Comparison of ENCODE assay signal across 8 mouse cellular contexts in genomic region chr11:59226251-59226650, GRCm38 (mm10). TPM values are rescaled to one million over a fixed set of nuclear protein-coding genes. Genes with fewer than 3 reads are reported as not detected.
A peak's percentile ranks its signal among the peaks of the same experiment; 100 is the strongest.
DNase-seq lines count a peak whose midpoint lies in the region; ATAC-seq and TF ChIP-seq lines count a peak whose summit lies in the region.

No protein-coding gene starts in this region.

- no peaks in the 10 kb centered on the region for H3K36me3 ChIP-seq in heart, embryonic 11.5 days (ENCODE audit: control insufficient read depth, insufficient read depth, low read length)
- peaks cover 42% of the 10 kb centered on the region for H3K36me3 ChIP-seq in C2C12 (ENCODE audit: control insufficient read depth, insufficient read depth)
- H3K36me3 ChIP-seq in forebrain, embryonic 12.5 days (replicated peaks) = peaks cover 9% of the 10 kb centered on the region; the same call in 1 of the 2 replicates
- H3K36me3 ChIP-seq in liver, embryonic 15.5 days (replicated peaks) = peaks cover 21% of the 10 kb centered on the region

- H3K9me3 ChIP-seq in heart, embryonic 11.5 days (replicated peaks; ENCODE audit: control insufficient read depth, low read length) = no peaks in the 10 kb centered on the region
- H3K9me3 ChIP-seq in forebrain, embryonic 12.5 days = no peaks in the 10 kb centered on the region
- no peaks in the 10 kb centered on the region for H3K9me3 ChIP-seq in liver, embryonic 15.5 days (replicated peaks)

- DNase-seq in heart, postnatal 4 days = no peak
- DNase-seq in thymus, postnatal 14 days = no peak
- DNase-seq in thymus, adult 18-20 months = no peak

- H3K27me3 ChIP-seq in heart, embryonic 11.5 days (ENCODE audit: control insufficient read depth, insufficient read depth, low read length) = no peaks in the 10 kb centered on the region
- H3K27me3 ChIP-seq in C2C12 (ENCODE audit: control insufficient read depth, insufficient read depth, insufficient read length) = no peaks in the 10 kb centered on the region
- no peaks in the 10 kb centered on the region for H3K27me3 ChIP-seq in forebrain, embryonic 12.5 days
- no peaks in the 10 kb centered on the region for H3K27me3 ChIP-seq in liver, embryonic 15.5 days

- peaks cover 44% of the 10 kb centered on the region for H3K4me1 ChIP-seq in heart, embryonic 11.5 days (ENCODE audit: control insufficient read depth, insufficient read depth, low read length)
- H3K4me1 ChIP-seq in forebrain, embryonic 12.5 days = peaks cover 45% of the 10 kb centered on the region
- H3K4me1 ChIP-seq in liver, embryonic 15.5 days (replicated peaks) = peaks cover 76% of the 10 kb centered on the region

- no peak for ATAC-seq in heart, embryonic 11.5 days (replicated peaks; ENCODE audit: insufficient number of reproducible peaks, low FRiP score, low TSS enrichment)
- no peak for ATAC-seq in forebrain, embryonic 12.5 days (ENCODE audit: low FRiP score)
- ATAC-seq in liver, embryonic 15.5 days (ENCODE audit: insufficient read depth) = no peak
- no peak for ATAC-seq in granulocyte monocyte progenitor cell, adult 5-6 weeks (replicated peaks; ENCODE audit: poor library complexity, severe bottlenecking)

- WGBS in heart, embryonic 11.5 days (ENCODE audit: insufficient replicate concordance) = 41% methylated on average over 3 of the region's 3 CpGs
- 79% methylated on average over 3 of the region's 3 CpGs for WGBS in forebrain, embryonic 12.5 days
- 43% methylated on average over 3 of the region's 3 CpGs for WGBS in liver, embryonic 15.5 days (ENCODE audit: insufficient replicate concordance)

- H3K4me3 ChIP-seq in heart, embryonic 11.5 days (ENCODE audit: low read depth, low read length) = peak overlapping the region; percentile 91
- peak overlapping the region; percentile 100 for H3K4me3 ChIP-seq in C2C12 (ENCODE audit: insufficient read depth, poor library complexity, severe bottlenecking)
- H3K4me3 ChIP-seq in forebrain, embryonic 12.5 days (replicated peaks) = peak overlapping the region; percentile 99
- peak overlapping the region; percentile 97 for H3K4me3 ChIP-seq in liver, embryonic 15.5 days (replicated peaks)

- H3K9ac ChIP-seq in heart, embryonic 11.5 days (ENCODE audit: low read depth, low read length) = peak overlapping the region; percentile 100; the same call in 1 of the 2 replicates
- H3K9ac ChIP-seq in forebrain, embryonic 12.5 days = peak overlapping the region; percentile 100
- peak overlapping the region; percentile 100 for H3K9ac ChIP-seq in liver, embryonic 15.5 days

- peaks cover 71% of the 10 kb centered on the region for H3K79me3 ChIP-seq in C2C12 (ENCODE audit: low read depth)

- H3ac ChIP-seq in C2C12 (ENCODE audit: control insufficient read depth, insufficient read length, low read depth) = no peak overlapping the region

- no peak overlapping the region for H3K27ac ChIP-seq in heart, embryonic 11.5 days (ENCODE audit: low read depth, low read length)
- H3K27ac ChIP-seq in forebrain, embryonic 12.5 days = no peak overlapping the region
- H3K27ac ChIP-seq in liver, embryonic 15.5 days (replicated peaks) = peak overlapping the region; percentile 90

- no peak for TF ChIP-seq CTCF in C2C12 (IDR thresholded peaks at IDR 0.05; ENCODE audit: control insufficient read depth, insufficient read depth, insufficient read length)

- H3K79me2 ChIP-seq in C2C12 (ENCODE audit: control insufficient read depth, insufficient read depth) = peaks cover 79% of the 10 kb centered on the region

- peak overlapping the region; percentile 91 for H3K4me2 ChIP-seq in heart, embryonic 11.5 days
- H3K4me2 ChIP-seq in forebrain, embryonic 12.5 days = peak overlapping the region; percentile 80
- H3K4me2 ChIP-seq in liver, embryonic 15.5 days = peak overlapping the region; percentile 86

TF ChIP-seq in C2C12, 6 proteins besides CTCF, POLR2A, EP300 and RAD21:
- TF ChIP-seq CEBPB (IDR thresholded peaks at IDR 0.05; ENCODE audit: low read depth) = no peak
- peak; percentile 57 for TF ChIP-seq FOSL1 (IDR thresholded peaks at IDR 0.05; ENCODE audit: insufficient read depth, low read length, poor library complexity, severe bottlenecking)
- no peak for TF ChIP-seq MYOG (IDR thresholded peaks at IDR 0.05; ENCODE audit: control insufficient read depth, extremely low read depth, insufficient read length)
- no peak for TF ChIP-seq USF1 (IDR thresholded peaks at IDR 0.05; ENCODE audit: low read depth)
- no peak for TF ChIP-seq MAX (IDR thresholded peaks at IDR 0.05)
- TF ChIP-seq MYOD1 (IDR thresholded peaks at IDR 0.05; ENCODE audit: control insufficient read depth, insufficient read length, low read depth) = peak; percentile 87

RNA-seq across cellular contexts. Expression of gene Arf1, which starts 1.8 kb away (rescaled TPM):
- 575 and 646 TPM in 2 replicates for polyA plus RNA-seq in heart, embryonic 11.5 days (2014; fragmentation: Nextera tagmentation; extraction: Ambion mirVana)
- total RNA-seq in heart, postnatal 4 days (2021) = 100 to 1,000 TPM; 389 to 395 TPM
- 636 TPM for polyA plus RNA-seq in C2C12 (2012; fragmentation: generic; extraction: Trizol)
- 539 and 565 TPM in 2 replicates for polyA plus RNA-seq in forebrain, embryonic 12.5 days (2016; fragmentation: Nextera tagmentation; extraction: Ambion mirVana)
- 255 and 269 TPM in 2 replicates for polyA plus RNA-seq in liver, embryonic 15.5 days (2015; fragmentation: Nextera tagmentation; extraction: Ambion mirVana)
- 287 and 315 TPM in 2 replicates for total RNA-seq in granulocyte monocyte progenitor cell, adult 5-6 weeks (2014; fragmentation: Nextera tagmentation)
- total RNA-seq in granulocyte monocyte progenitor cell, adult 5-6 weeks (2017) = 336 and 384 TPM in 2 replicates

RNA-seq across cellular contexts. Expression of gene 2310033P09Rik, which starts 18.1 kb away (rescaled TPM):
- polyA plus RNA-seq in heart, embryonic 11.5 days (2014; fragmentation: Nextera tagmentation; extraction: Ambion mirVana) = 23.7 and 24.5 TPM in 2 replicates
- total RNA-seq in heart, postnatal 4 days (2021) = 10 to 100 TPM; 10.6 to 12.4 TPM
- polyA plus RNA-seq in C2C12 (2012; fragmentation: generic; extraction: Trizol) = 17.8 TPM
- polyA plus RNA-seq in forebrain, embryonic 12.5 days (2016; fragmentation: Nextera tagmentation; extraction: Ambion mirVana) = 36.2 and 38.4 TPM in 2 replicates
- 15.4 and 15.9 TPM in 2 replicates for polyA plus RNA-seq in liver, embryonic 15.5 days (2015; fragmentation: Nextera tagmentation; extraction: Ambion mirVana)
- 21.2 and 21.9 TPM in 2 replicates for total RNA-seq in granulocyte monocyte progenitor cell, adult 5-6 weeks (2014; fragmentation: Nextera tagmentation)
- 11.4 and 14.0 TPM in 2 replicates for total RNA-seq in granulocyte monocyte progenitor cell, adult 5-6 weeks (2017)

RNA-seq across cellular contexts. Expression of gene Mrpl55, which starts 24.0 kb away (rescaled TPM):
- 98.5 and 102 TPM in 2 replicates for polyA plus RNA-seq in heart, embryonic 11.5 days (2014; fragmentation: Nextera tagmentation; extraction: Ambion mirVana)
- 10 to 100 TPM; 74.1 to 75.1 TPM for total RNA-seq in heart, postnatal 4 days (2021)
- polyA plus RNA-seq in C2C12 (2012; fragmentation: generic; extraction: Trizol) = 44.7 TPM
- polyA plus RNA-seq in forebrain, embryonic 12.5 days (2016; fragmentation: Nextera tagmentation; extraction: Ambion mirVana) = 88.9 and 93.6 TPM in 2 replicates
- 50.5 and 51.0 TPM in 2 replicates for polyA plus RNA-seq in liver, embryonic 15.5 days (2015; fragmentation: Nextera tagmentation; extraction: Ambion mirVana)
- total RNA-seq in granulocyte monocyte progenitor cell, adult 5-6 weeks (2014; fragmentation: Nextera tagmentation) = 22.7 and 45.8 TPM in 2 replicates
- total RNA-seq in granulocyte monocyte progenitor cell, adult 5-6 weeks (2017) = 59.9 and 82.1 TPM in 2 replicates

RNA-seq across cellular contexts. Expression of gene Guk1, which starts 34.2 kb away (rescaled TPM):
- 121 and 125 TPM in 2 replicates for polyA plus RNA-seq in heart, embryonic 11.5 days (2014; fragmentation: Nextera tagmentation; extraction: Ambion mirVana)
- total RNA-seq in heart, postnatal 4 days (2021) = 10 to 100 TPM; 63.3 to 67.9 TPM
- polyA plus RNA-seq in C2C12 (2012; fragmentation: generic; extraction: Trizol) = 81.0 TPM
- polyA plus RNA-seq in forebrain, embryonic 12.5 days (2016; fragmentation: Nextera tagmentation; extraction: Ambion mirVana) = 83.4 and 95.5 TPM in 2 replicates
- 54.2 and 60.8 TPM in 2 replicates for polyA plus RNA-seq in liver, embryonic 15.5 days (2015; fragmentation: Nextera tagmentation; extraction: Ambion mirVana)
- total RNA-seq in granulocyte monocyte progenitor cell, adult 5-6 weeks (2014; fragmentation: Nextera tagmentation) = 41.9 and 58.1 TPM in 2 replicates
- total RNA-seq in granulocyte monocyte progenitor cell, adult 5-6 weeks (2017) = 33.2 and 35.9 TPM in 2 replicates

RNA-seq across cellular contexts. Expression of gene Gjc2, which starts 43.2 kb away (rescaled TPM):
- 0.11 TPM in 1 of 2 replicates, not detected in the other for polyA plus RNA-seq in heart, embryonic 11.5 days (2014; fragmentation: Nextera tagmentation; extraction: Ambion mirVana)
- under 1 TPM; 0.70 to 0.79 TPM for total RNA-seq in heart, postnatal 4 days (2021)
- polyA plus RNA-seq in C2C12 (2012; fragmentation: generic; extraction: Trizol) = 0.02 TPM
- polyA plus RNA-seq in forebrain, embryonic 12.5 days (2016; fragmentation: Nextera tagmentation; extraction: Ambion mirVana) = 0.09 and 0.26 TPM in 2 replicates
- polyA plus RNA-seq in liver, embryonic 15.5 days (2015; fragmentation: Nextera tagmentation; extraction: Ambion mirVana) = 0.10 and 0.17 TPM in 2 replicates
- total RNA-seq in granulocyte monocyte progenitor cell, adult 5-6 weeks (2014; fragmentation: Nextera tagmentation) = not detected in 2 replicates
- not detected in 2 replicates for total RNA-seq in granulocyte monocyte progenitor cell, adult 5-6 weeks (2017)
